Mouse (Mus musculus) kidney, adult 2 months (tissue): ENCODE data around the gene Gm7347. TPM values are rescaled to one million over a fixed set of nuclear protein-coding genes. Genes with fewer than 3 reads are reported as not detected.

Experiments
- polyA plus RNA-seq: library from polyadenylated mRNA; depleted of rRNA; stranded (reverse); fragments of >200 nt; gene quantifications from 2 replicates; pipeline ENCODE4 v1.2.3, GENCODE M21; 2012; rRNA removed

Gm7347 gene
- polyA plus RNA-seq, 1 experiment = not detected

Other genes with a start within 250 kb of the Gm7347 start
- not detected in 2 replicates for gene Gm21663, start 116.2 kb downstream of the Gm7347 start, polyA plus RNA-seq
- not detected in 2 replicates for gene Gm21671, start 104.2 kb downstream of the Gm7347 start, polyA plus RNA-seq
- gene Gm21680, start 85.9 kb downstream of the Gm7347 start, polyA plus RNA-seq = not detected in 2 replicates
- not detected in 2 replicates for gene Gm21698, start 69.9 kb downstream of the Gm7347 start, polyA plus RNA-seq
- gene Gm1979, start 53.8 kb downstream of the Gm7347 start, polyA plus RNA-seq = not detected in 2 replicates
- gene Gm5862, start 35.7 kb downstream of the Gm7347 start, polyA plus RNA-seq = not detected in 2 replicates
- not detected in 2 replicates for gene Speer4a, start 19.0 kb downstream of the Gm7347 start, polyA plus RNA-seq
- gene Gm10471, start 30.7 kb upstream of the Gm7347 start, polyA plus RNA-seq = not detected in 2 replicates
- gene 5031410I06Rik, start 46.8 kb upstream of the Gm7347 start, polyA plus RNA-seq = not detected in 2 replicates
- not detected in 2 replicates for gene Gm10220, start 62.8 kb upstream of the Gm7347 start, polyA plus RNA-seq
- gene Gm7361, start 199.1 kb upstream of the Gm7347 start, polyA plus RNA-seq = not detected in 2 replicates